Mouse (Mus musculus) liver, postnatal 0 days (tissue): ENCODE measurements at regions not wholly inside any gene's neighbourhood (a gene's known extent, or its start where the extent isn't known, plus 50 kb on each side); places are given as distances from the start of the nearest gene placed in this dataset.

Experiments
- CTCF ChIP-seq: sonication (generic); IDR thresholded peaks from 2 replicates; pipeline ENCODE4 v1.5.1; 2016; ENCODE audit warnings: antibody characterized with exemption, low read depth
- EP300 ChIP-seq: IDR thresholded peaks from 2 replicates; pipeline ENCODE4 v1.6.1; 2016; ENCODE audit warnings: antibody characterized with exemption, low read depth, mild to moderate bottlenecking

DNA sequence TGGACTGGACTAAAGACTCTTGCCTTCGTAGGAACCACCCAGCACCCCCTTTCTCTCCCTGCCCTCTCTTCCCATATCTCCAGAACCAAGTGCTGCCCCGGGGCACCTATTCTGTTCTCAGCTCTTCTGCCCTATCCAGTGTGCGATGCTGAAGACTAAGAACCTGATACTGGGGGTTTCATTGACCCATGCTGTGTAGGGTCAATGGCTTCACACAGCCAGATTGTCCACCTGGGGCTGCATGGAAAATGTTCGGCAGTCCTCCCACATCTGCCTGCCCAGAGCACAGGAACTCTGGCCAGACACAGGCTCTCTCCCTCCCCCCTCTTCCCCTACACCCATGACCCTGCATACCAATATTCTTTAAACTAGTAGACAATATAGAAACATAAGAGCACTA is 607.6 kb downstream of the Nebl start:
- no peak for TF ChIP-seq CTCF
- no peak for TF ChIP-seq EP300
